Mouse (Mus musculus): ENCODE data around the gene Selenon.

DNA sequence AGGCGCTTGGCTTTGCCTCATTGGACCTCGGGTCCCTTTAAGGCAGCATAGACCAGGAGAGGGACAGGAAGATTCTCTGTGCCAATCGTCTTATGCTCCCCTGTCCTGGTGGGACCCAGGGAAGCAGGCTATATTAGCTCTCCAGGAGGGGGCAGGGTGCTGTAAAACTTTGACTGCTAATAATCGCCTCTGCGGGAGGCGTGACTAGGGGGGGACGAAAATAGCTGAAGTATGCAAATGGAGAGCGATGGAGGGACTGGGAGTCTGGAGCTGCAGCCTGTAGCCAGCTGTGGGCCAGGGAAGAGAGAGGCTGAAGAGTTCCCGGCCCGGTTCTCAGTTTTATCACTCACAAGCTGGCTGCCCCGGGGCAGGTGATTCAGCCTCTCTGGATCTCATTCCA is 27.2 kb upstream of the Selenon start:
- TF ChIP-seq CTCF (IDR thresholded peaks at IDR 0.05; ENCODE audit: low read depth, low read length): no peak
- TF ChIP-seq GATA1 (IDR thresholded peaks at IDR 0.05; ENCODE audit: borderline replicate concordance, low read length): no peak
- TF ChIP-seq POLR2AphosphoS5 (IDR thresholded peaks at IDR 0.05; ENCODE audit: insufficient replicate concordance, low read depth, low read length): no peak
- no peak for TF ChIP-seq TAL1 (conservative IDR thresholded peaks at IDR 0.05; ENCODE audit: low read depth, low read length)

Measured in G1E (cell line).